Mouse (Mus musculus) bone marrow macrophage, adult 2 months (primary cell): ENCODE data around the gene F2r. TPM values are rescaled to one million over a fixed set of nuclear protein-coding genes. Genes with fewer than 3 reads are reported as not detected.

Experiments used
- H3K27ac ChIP-seq: 2 replicates; pipeline ENCODE4 v1.5.1; 2012; ENCODE audit warnings: low read depth, low read length; ENCODE audit not compliant: insufficient read depth
- H3K4me1 ChIP-seq: 2 replicates; pipeline ENCODE4 v1.6.1; 2012; ENCODE audit warnings: low read length; ENCODE audit not compliant: control insufficient read depth, insufficient read depth
- H3K4me3 ChIP-seq: 2 replicates; pipeline ENCODE4 v1.5.1; 2012; ENCODE audit warnings: mild to moderate bottlenecking, low read length, moderate library complexity; ENCODE audit not compliant: insufficient read depth
- CTCF ChIP-seq: IDR thresholded peaks from 2 replicates; pipeline ENCODE4 v1.5.1; 2012; ENCODE audit warnings: low read depth, mild to moderate bottlenecking, low read length, moderate library complexity
- POLR2A ChIP-seq: IDR thresholded peaks from 2 replicates; pipeline ENCODE4 v1.6.1; 2012; ENCODE audit warnings: mild to moderate bottlenecking, low read depth, low read length, borderline replicate concordance
- polyA plus RNA-seq: library from polyadenylated mRNA; stranded (reverse); fragments of >200 nt; gene quantifications from 2 replicates; pipeline ENCODE4 v1.2.4, GENCODE M21; 2012; ENCODE audit not compliant: missing spikeins, insufficient read depth, insufficient read length

F2r gene
- 0.21 and 0.32 TPM in 2 replicates for polyA plus RNA-seq

DNA sequence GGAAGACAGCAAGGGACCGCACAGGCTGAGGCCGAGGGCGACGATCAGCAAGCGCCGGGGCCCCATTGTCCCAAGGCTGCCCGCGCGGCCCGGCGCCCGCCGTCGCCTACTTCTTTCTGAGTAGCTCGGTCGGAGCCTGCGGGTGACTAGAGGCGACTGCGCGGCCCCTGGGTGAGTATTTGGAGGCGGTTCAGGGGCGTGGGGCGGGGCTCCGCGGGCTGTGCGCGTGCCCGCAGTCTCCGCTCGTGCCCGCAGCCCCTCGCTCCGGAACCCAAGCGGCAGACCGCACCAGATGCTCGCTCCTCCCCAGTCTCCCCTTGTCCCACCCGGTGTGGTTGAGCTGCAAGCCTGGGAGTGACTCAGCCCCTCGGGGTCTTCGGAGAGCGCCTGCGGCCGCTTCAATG, at the start of gene F2r:
Gene F2r (minus strand): TSS at position 179 of the 404 bp plus-strand sequence.
- H3K4me3 ChIP-seq, result peak within 1 kb of the TSS; percentile 78
- no peak for TF ChIP-seq POLR2A
- TF ChIP-seq CTCF, result no peak
- H3K4me1 ChIP-seq, result no peaks in the 10 kb centered on the region
- H3K27ac ChIP-seq, result no peak within 1 kb of the TSS

DNA sequence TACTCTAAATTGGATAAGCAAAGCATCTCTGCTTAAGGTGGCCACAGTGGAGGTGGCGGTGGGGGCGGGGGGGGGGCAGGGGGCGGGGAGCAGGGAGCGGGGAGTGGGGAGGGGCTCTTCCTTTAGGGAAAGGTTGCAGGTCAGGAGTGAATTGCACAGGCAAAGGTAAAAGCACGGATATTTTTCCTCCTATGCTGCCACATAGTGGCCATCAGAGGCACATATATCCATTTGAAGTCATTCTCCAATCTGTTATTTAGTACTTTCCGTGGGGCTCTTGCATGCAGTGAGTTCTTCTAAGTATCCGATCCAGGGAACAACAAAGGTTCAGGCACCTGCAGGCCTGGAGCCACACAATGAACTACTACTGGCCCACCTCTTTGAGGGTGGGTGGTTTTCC, 49.0 kb upstream of the F2r start:
- no peak overlapping the region for H3K4me3 ChIP-seq
- no peak for TF ChIP-seq CTCF
- TF ChIP-seq POLR2A, result no peak
- no peak overlapping the region for H3K27ac ChIP-seq
- H3K4me1 ChIP-seq, result no peaks in the 10 kb centered on the region

DNA sequence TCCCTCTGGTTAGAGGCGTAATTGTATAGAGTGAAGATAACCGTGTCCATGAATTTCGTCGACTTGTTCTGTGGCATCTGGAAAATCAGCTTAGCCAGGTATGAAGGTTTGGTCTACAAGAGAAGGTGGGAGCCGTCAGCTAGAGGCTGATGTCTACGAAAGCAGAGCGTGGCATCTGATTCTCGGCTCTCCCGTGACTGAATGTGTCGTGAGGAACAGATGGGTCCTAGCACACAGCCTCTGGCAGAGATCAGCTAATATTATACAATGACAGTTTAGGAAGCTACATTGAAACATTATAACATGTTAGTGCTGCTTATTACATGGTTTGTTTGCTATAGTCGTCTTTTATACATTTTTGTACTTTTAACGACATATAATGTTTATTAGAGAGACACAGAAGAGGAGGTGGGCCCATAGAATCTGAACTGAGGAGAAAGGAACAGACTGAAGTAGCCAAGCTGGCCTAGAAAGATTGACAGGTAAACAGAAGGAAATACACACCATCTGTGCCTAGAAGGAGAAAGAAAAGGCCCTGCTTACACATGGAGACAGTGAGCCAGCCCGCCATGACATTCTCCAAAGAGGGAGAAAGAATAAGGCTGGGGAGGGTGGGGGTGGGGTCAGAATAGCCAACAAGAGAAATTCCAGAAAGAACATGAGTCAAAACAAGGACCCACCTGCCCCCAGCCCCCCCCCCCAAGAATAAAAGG, 47.5 kb upstream of the F2r start:
- TF ChIP-seq POLR2A, result no peak
- TF ChIP-seq CTCF, result no peak
- Histone ChIP-seq H3K27ac (no peak overlapping the region), H3K4me3 (no peak overlapping the region), H3K4me1 (no peaks in the 10 kb centered on the region)

DNA sequence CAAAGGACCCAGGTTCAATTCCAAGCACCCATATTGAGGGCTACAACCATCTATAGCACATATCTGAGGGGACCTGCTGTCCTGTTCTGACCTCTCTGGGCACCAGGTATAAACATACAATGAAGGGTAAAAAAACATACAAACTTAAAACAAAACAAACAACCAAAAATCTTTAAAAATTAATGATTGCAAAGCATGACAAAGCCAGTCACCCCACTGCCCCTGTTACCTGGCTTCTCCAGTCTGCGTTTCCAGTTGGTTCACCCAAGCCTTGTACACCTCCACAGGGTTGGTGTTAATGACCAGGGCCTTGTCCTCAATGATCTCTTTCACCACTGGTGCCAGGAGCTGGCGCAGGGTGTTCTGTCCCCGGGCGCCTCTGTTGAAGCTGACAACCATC, 45.5 kb upstream of the F2r start:
- no peaks in the 10 kb centered on the region for H3K4me1 ChIP-seq

DNA sequence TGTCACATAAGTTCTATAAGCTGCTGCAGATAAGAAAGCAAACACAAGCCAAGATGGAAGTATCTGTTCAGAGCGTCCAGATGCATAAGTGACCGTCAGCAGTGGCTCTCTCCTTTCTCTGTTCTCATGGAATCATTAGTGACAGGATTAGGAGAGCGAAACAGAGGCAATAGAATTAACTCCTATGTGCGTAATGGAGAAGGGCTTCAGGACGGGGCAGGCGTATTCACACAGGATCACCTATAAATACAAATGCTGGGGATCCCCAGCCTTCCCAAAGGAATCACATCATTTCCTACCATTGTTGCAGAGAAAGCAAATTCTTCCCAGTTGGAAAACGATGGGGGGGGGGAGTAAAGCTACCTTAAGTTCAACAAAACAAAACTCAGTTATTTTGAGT, 41.1 kb upstream of the F2r start:
- H3K4me3 ChIP-seq, result no peak overlapping the region
- no peak for TF ChIP-seq POLR2A
- no peak for TF ChIP-seq CTCF

More for the DNA sequence above, 45.5 kb upstream of the F2r start:
- H3K4me3 ChIP-seq, result no peak overlapping the region
- TF ChIP-seq CTCF (no peak), POLR2A (no peak)
- H3K27ac ChIP-seq, result no peak overlapping the region

DNA sequence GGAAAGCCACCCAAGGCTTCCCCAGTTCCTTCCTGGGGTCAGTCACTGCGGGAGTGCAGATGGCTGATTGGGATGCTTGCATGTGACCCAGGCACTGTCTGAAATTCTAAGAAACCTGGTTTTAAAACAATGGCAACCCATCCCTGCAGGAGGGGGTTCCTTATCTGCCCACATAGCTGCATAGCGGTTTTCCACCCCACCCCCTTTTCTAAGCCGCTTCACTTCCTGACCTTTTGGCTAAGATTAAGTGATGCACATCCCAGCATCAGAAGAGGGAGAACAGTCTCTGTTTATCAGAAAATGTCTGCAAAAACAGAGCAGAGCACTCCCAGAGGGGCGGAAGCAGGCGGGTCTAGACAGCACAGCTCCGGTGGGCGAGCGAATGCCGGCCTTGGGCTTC, 38.9 kb upstream of the F2r start:
- Histone ChIP-seq H3K4me1 (no peaks in the 10 kb centered on the region), H3K4me3 (no peak overlapping the region), H3K27ac (no peak overlapping the region)
- TF ChIP-seq POLR2A, result no peak
- TF ChIP-seq CTCF, result no peak

More for the DNA sequence above, 41.1 kb upstream of the F2r start:
- no peak overlapping the region for H3K27ac ChIP-seq
- H3K4me1 ChIP-seq, result no peaks in the 10 kb centered on the region

DNA sequence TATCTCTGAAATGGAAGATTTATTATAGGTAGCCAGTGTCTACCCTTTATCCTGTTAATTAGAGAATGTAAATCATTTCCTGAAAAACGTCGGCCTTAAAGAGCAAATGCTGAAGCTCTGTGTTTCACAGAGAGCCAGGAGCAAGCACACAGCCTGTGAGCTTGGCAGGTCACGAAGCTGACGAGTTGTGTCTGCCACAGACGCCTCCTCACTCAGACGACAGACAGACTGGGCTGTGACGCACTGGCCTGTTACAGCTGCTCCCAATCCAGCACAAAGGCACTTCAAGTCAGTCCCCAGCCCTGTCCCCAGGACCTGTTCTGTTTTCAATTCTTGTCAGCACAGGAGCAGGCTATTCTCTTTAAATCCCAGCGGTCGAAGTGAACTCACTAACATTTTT, 37.0 kb upstream of the F2r start:
- H3K27ac ChIP-seq, result no peak overlapping the region

DNA sequence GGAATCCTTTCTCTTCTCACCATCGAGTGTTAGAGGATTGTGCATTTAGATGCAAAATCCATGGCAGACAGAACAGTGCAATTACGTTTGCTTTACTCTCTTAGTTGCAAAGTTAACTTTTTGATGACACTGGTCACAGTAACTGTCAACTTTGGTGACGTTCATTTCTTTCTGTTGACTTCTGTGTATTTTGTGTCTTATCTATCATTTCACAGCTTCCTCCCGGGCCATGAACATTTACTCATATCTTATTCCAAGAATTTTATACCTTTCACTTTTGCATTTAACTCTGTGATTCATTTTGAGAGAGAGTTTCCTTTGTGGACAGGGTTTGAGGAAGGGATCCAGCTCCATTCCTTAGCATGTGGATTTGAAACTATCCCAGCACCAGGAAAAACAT, 35.4 kb upstream of the F2r start:
- no peak overlapping the region for H3K4me3 ChIP-seq
- no peak overlapping the region for H3K27ac ChIP-seq
- no peaks in the 10 kb centered on the region for H3K4me1 ChIP-seq
- TF ChIP-seq CTCF, result no peak
- no peak for TF ChIP-seq POLR2A

More for the DNA sequence above, 37.0 kb upstream of the F2r start:
- no peaks in the 10 kb centered on the region for H3K4me1 ChIP-seq
- H3K4me3 ChIP-seq, result no peak overlapping the region
- TF ChIP-seq POLR2A (no peak), CTCF (no peak)

DNA sequence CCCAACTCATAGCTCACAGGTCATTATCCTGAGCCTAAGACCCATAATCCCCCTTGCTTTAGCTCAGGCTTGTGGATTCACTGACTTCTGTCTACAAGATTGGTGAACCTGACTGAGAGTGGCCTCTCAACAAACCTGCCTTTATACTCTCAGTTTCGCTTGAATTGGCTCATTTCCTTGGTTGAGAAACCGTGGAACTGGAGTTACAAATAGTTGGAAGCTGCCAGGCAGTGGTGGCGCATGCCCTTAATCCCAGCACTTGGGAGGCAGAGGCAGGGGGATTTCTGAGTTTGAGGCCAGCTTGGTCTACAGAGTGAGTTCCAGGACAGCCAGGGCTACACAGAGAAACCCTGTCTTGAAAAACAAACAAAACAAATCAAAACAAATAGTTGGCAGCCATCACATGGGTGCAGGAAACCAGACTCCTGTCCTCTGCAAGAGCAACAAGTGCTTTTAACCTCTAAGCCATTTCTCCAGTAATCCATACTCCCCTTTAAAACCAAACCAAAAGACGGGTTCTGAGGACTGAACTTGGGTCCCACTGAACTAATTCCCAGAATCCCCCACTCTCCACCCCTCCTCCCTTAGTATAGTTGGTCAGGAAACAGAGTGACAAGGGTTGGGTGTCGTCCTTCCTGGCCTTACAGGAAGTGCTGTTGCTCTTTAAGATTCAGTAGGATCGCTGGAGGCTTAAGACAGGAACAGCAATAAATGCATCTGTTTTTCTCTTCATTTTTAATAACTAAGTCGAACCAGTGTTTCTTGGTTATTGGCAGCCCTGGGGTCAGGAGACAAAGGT, 33.8 kb upstream of the F2r start:
- H3K27ac ChIP-seq, result no peak overlapping the region
- TF ChIP-seq CTCF (no peak), POLR2A (no peak)
- no peak overlapping the region for H3K4me3 ChIP-seq
- no peaks in the 10 kb centered on the region for H3K4me1 ChIP-seq

DNA sequence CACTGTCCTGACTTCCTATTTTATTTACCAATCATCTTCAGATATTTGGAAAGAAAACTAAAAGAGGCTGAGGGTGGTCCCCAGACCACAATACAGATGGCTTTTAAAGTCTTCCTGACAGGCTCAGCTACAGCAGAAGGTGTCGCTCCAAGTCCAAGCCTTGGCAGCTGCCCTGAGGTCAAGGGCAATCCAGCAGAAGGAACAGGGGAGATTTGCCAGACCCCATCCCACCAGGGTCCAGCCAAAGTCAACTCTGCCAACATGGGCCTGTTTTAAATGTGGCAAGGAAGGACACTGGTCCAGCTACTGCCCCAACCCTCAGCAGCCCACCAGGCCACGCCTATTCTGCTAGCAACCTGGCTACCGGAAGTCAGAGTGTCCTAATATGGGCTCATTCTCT, 31.7 kb upstream of the F2r start:
- Histone ChIP-seq H3K4me3 (no peak overlapping the region), H3K4me1 (no peaks in the 10 kb centered on the region), H3K27ac (no peak overlapping the region)
- TF ChIP-seq POLR2A (no peak), CTCF (no peak)

DNA sequence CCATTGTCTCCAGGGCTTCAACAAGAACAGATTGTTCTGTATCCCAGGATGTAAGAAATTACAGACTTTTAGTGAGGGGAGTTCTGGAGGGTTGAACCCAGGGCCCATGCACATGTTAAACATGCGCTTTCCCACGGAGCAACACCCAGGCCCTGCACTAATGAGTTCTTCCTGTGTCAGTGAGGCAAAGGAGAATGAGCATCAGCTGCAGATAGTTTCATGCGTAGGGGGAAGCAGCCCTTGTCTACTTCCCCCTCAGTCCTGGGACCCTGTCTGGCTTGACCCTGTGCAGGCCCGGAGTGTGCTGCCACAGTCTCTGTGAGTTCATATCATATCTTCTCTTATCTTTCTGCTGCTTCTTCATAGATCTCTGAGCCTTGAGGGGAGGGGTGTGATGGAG, 29.0 kb upstream of the F2r start:
- Histone ChIP-seq H3K27ac (no peak overlapping the region), H3K4me3 (no peak overlapping the region), H3K4me1 (no peaks in the 10 kb centered on the region)
- TF ChIP-seq CTCF (no peak), POLR2A (no peak)
